In genomic region chr13:51729887-51730361, GRCm38 (mm10) we compare ENCODE assay signal across 8 mouse cellular contexts.
DNase-seq lines count a peak whose midpoint lies in the region; ATAC-seq and TF ChIP-seq lines count a peak whose summit lies in the region.

No protein-coding gene starts in this region.

- no peaks in the 10 kb centered on the region for H3K27me3 ChIP-seq in heart, embryonic 16.5 days (ENCODE audit: control insufficient read depth, insufficient read depth, low read length)
- no peaks in the 10 kb centered on the region for H3K27me3 ChIP-seq in E14TG2a.4 (ENCODE audit: insufficient read depth, low read length)
- H3K27me3 ChIP-seq in embryonic facial prominence, embryonic 12.5 days: no peaks in the 10 kb centered on the region
- no peaks in the 10 kb centered on the region for H3K27me3 ChIP-seq in liver, embryonic 12.5 days (replicated peaks)

- DNase-seq in heart, adult 9 months (ENCODE audit: low spot score in 2 of 2): no peak
- peak; percentile 76 for DNase-seq in thymus, postnatal 4 days
- no peak for DNase-seq in right cerebral cortex, postnatal 25 days
- no peak for DNase-seq in kidney, adult 18-20 months

- no peak overlapping the region for H3K4me2 ChIP-seq in heart, embryonic 16.5 days (ENCODE audit: low read depth, low read length)
- no peak overlapping the region for H3K4me2 ChIP-seq in embryonic facial prominence, embryonic 12.5 days (replicated peaks)
- H3K4me2 ChIP-seq in liver, embryonic 12.5 days: no peak overlapping the region

- no peaks in the 10 kb centered on the region for H3K36me3 ChIP-seq in heart, embryonic 16.5 days (ENCODE audit: control insufficient read depth, insufficient read depth)
- peaks cover 12% of the 10 kb centered on the region for H3K36me3 ChIP-seq in E14TG2a.4 (ENCODE audit: insufficient read depth, low read length)
- H3K36me3 ChIP-seq in embryonic facial prominence, embryonic 12.5 days: no peaks in the 10 kb centered on the region
- no peaks in the 10 kb centered on the region for H3K36me3 ChIP-seq in liver, embryonic 12.5 days

- ATAC-seq in heart, embryonic 16.5 days (replicated peaks; ENCODE audit: extremely low read depth, insufficient read depth, low FRiP score): peak; percentile 35; the same call in 1 of the 2 replicates
- no peak for ATAC-seq in embryonic facial prominence, embryonic 12.5 days (ENCODE audit: insufficient number of reproducible peaks, insufficient read depth, low FRiP score, low TSS enrichment)
- ATAC-seq in liver, embryonic 12.5 days: no peak

- TF ChIP-seq CTCF in E14TG2a.4 (conservative IDR thresholded peaks at IDR 0.05; ENCODE audit: low read length): peak; percentile 52

- no peaks in the 10 kb centered on the region for H3K9me3 ChIP-seq in heart, embryonic 16.5 days (replicated peaks; ENCODE audit: control insufficient read depth, low read length)
- H3K9me3 ChIP-seq in E14TG2a.4 (ENCODE audit: low read length): no peaks in the 10 kb centered on the region
- no peaks in the 10 kb centered on the region for H3K9me3 ChIP-seq in embryonic facial prominence, embryonic 12.5 days
- H3K9me3 ChIP-seq in liver, embryonic 12.5 days (replicated peaks): no peaks in the 10 kb centered on the region

- H3K27ac ChIP-seq in heart, embryonic 16.5 days (ENCODE audit: low read length): peak overlapping the region; percentile 47
- H3K27ac ChIP-seq in embryonic facial prominence, embryonic 12.5 days: peak overlapping the region; percentile 79
- peak overlapping the region; percentile 38; the same call in 1 of the 2 replicates for H3K27ac ChIP-seq in liver, embryonic 12.5 days

- H3K4me1 ChIP-seq in heart, embryonic 16.5 days (ENCODE audit: control insufficient read depth, insufficient read depth, low read length): peaks cover 19% of the 10 kb centered on the region
- peaks cover 78% of the 10 kb centered on the region for H3K4me1 ChIP-seq in E14TG2a.4 (replicated peaks; ENCODE audit: low read depth, low read length)
- H3K4me1 ChIP-seq in embryonic facial prominence, embryonic 12.5 days: peaks cover 28% of the 10 kb centered on the region
- peaks cover 64% of the 10 kb centered on the region for H3K4me1 ChIP-seq in liver, embryonic 12.5 days

- WGBS in heart, embryonic 16.5 days: 14% methylated on average over 4 of the region's 4 CpGs
- 10% methylated on average over 4 of the region's 4 CpGs for WGBS in embryonic facial prominence, embryonic 12.5 days
- WGBS in liver, embryonic 12.5 days (ENCODE audit: insufficient replicate concordance): 17% methylated on average over 4 of the region's 4 CpGs

- H3K4me3 ChIP-seq in heart, embryonic 16.5 days (ENCODE audit: low read length): no peak overlapping the region
- peak overlapping the region; percentile 43 for H3K4me3 ChIP-seq in E14TG2a.4 (replicated peaks; ENCODE audit: low read length)
- no peak overlapping the region for H3K4me3 ChIP-seq in embryonic facial prominence, embryonic 12.5 days
- H3K4me3 ChIP-seq in liver, embryonic 12.5 days: no peak overlapping the region

- no peak overlapping the region for H3K9ac ChIP-seq in heart, embryonic 16.5 days (ENCODE audit: low read length)
- H3K9ac ChIP-seq in embryonic facial prominence, embryonic 12.5 days: no peak overlapping the region
- H3K9ac ChIP-seq in liver, embryonic 12.5 days: no peak overlapping the region
